Mouse (Mus musculus) testis, adult 2 months (tissue): ENCODE data around the gene Hist1h2ap. TPM values are rescaled to one million over a fixed set of nuclear protein-coding genes. Genes with fewer than 3 reads are reported as not detected.
"Not testable (repeated sequence)": the region's sequence is repeated elsewhere in the genome, so short reads cannot be mapped to it uniquely, and the experiment has no call there.

Experiments
- H3K27ac ChIP-seq: fragments of 200-500 bp; 2 replicates; pipeline ENCODE4 v1.5.1; 2012; ENCODE audit warnings: low read depth, low read length; ENCODE audit not compliant: control insufficient read depth, insufficient read depth
- H3K27me3 ChIP-seq: fragments of 200-500 bp; 2 replicates; pipeline ENCODE4 v1.6.1; 2012; ENCODE audit warnings: mild to moderate bottlenecking, low read length, moderate library complexity; ENCODE audit not compliant: control insufficient read depth, insufficient read depth
- H3K36me3 ChIP-seq: fragments of 200-500 bp; 2 replicates; pipeline ENCODE4 v1.6.1; 2012; ENCODE audit warnings: mild to moderate bottlenecking, low read length; ENCODE audit not compliant: control insufficient read depth, insufficient read depth
- H3K4me1 ChIP-seq: fragments of 200-500 bp; 2 replicates; pipeline ENCODE4 v1.6.1; 2012; ENCODE audit warnings: low read length; ENCODE audit not compliant: control insufficient read depth, insufficient read depth
- H3K4me3 ChIP-seq: fragments of 200-500 bp; 2 replicates; pipeline ENCODE4 v1.5.1; 2012; ENCODE audit warnings: low read depth, mild to moderate bottlenecking, low read length, moderate library complexity, mixed read lengths; ENCODE audit not compliant: control insufficient read depth
- CTCF ChIP-seq: fragments of 200-500 bp; IDR thresholded peaks from 2 replicates; pipeline ENCODE4 v1.5.1; 2012; ENCODE audit warnings: low read depth, mild to moderate bottlenecking, inconsistent platforms, low read length, moderate library complexity; ENCODE audit not compliant: control insufficient read depth, insufficient read depth, insufficient replicate concordance
- POLR2A ChIP-seq: fragments of 200-500 bp; IDR thresholded peaks from 2 replicates; pipeline ENCODE4 v1.6.1; 2012; ENCODE audit warnings: low read depth, mild to moderate bottlenecking, inconsistent platforms, low read length, moderate library complexity; ENCODE audit not compliant: control insufficient read depth
- polyA plus RNA-seq: library from polyadenylated mRNA; depleted of rRNA; stranded (reverse); fragments of >200 nt; gene quantifications from 2 replicates; pipeline ENCODE4 v1.2.3, GENCODE M21; 2012

Gene Hist1h2ap
- polyA plus RNA-seq, 1 experiment, result 7.4 TPM

DNA sequence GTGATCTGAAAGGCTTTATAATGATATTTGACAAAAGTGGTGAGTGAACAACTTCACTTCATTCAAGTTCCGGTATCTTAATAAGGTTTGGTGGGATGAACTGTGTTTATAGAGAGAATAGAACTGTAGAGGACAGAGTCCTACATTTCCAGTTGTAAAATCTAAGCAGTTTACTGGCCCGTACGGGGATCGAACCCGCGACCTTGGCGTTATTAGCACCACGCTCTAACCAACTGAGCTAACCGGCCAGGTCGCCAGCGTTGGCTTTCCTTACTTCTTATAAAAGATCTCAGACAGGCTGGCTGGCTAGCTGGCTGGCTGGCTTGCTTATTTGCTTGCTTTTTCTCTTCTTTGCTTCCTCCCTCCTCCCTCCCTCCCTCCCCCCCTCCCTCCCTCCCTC, 21.8 kb upstream of the Hist1h2ap start:
- no peaks in the 10 kb centered on the region; the same call in 1 of the 2 replicates for H3K4me1 ChIP-seq
- no peak overlapping the region for H3K27ac ChIP-seq
- TF ChIP-seq POLR2A (no peak), CTCF (no peak)
- no peak overlapping the region for H3K4me3 ChIP-seq
- H3K36me3 ChIP-seq, result no peaks in the 10 kb centered on the region
- H3K27me3 ChIP-seq, result no peaks in the 10 kb centered on the region

DNA sequence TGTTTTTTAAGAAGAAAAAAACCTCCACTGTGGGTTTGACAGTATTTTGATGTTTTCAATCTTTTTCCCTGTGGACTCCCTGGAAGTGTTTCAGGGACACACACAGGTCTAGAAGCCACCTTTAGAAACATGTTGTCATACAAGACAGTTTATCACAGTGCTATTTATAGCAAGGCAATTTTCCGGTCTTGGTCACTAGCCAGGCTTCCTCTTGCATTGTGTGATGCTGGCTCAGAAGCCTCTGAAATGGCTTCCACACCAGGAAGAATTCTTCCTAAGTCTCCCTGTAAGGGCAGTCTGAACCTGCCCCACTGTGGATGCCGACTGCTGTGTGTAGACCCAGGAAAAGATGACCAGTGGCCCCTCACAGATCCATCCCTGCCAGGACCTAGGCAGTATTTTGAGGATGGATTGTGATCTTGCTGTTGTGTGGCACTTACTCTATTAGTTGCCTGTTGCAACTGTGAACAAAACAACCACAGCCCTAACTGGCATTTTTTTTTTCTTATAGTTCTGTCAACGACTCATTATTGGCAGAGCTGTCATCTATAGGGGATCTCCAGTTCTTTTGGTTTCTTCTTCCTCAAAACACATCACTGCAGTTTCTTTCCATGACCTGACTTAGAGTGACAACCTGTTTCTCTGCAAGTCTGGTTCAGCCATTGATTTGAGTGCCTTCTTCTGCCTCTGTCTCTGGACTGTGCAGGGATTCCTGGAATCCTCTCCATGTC, 19.1 kb upstream of the Hist1h2ap start:
- Histone ChIP-seq H3K27ac (no peak overlapping the region), H3K4me3 (no peak overlapping the region), H3K27me3 (no peaks in the 10 kb centered on the region), H3K36me3 (no peaks in the 10 kb centered on the region), H3K4me1 (no peaks in the 10 kb centered on the region; the same call in 1 of the 2 replicates)
- TF ChIP-seq POLR2A, result no peak
- TF ChIP-seq CTCF, result no peak

DNA sequence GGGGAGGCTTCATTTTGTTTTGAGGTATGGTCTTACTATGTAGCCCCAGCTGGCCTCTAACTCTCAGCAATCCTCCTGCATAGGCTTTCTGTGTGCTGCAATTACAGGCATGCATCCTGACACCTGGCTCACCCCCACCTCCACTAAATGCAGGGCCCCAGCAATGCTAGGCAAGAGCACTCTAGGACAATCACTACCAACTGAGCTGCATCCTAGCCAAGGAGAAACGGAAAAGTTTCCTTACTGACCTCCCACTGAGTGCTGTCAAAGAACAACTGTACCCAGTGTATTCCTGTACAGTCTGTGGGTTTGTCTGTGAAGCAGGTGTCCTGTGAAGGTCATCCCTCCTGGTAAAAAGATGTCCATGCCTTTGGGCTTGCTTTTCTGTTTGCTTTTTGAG, 17.4 kb upstream of the Hist1h2ap start:
- not testable (repeated sequence) for H3K4me3 ChIP-seq, H3K36me3 ChIP-seq, H3K4me1 ChIP-seq, H3K27me3 ChIP-seq, H3K27ac ChIP-seq

DNA sequence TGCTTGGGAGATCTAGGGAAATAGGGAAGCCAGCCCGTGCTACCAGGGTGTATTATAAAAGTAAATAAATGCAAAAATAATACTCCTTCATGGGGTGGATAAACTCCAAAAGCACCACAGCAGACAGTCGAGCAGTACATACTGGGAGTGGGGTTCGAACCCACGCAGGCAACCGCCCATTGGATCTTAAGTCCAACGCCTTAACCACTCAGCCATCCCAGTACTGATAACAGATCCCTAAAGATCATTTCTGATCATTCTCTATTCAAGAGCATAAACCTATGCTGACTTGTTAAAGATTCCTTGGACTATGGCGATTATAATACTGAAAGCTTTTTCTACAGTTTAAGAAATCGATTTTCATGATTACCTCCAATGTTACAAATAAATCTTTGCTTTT, 14.6 kb upstream of the Hist1h2ap start:
- Histone ChIP-seq H3K36me3 (no peaks in the 10 kb centered on the region), H3K27ac (no peak overlapping the region), H3K27me3 (no peaks in the 10 kb centered on the region), H3K4me1 (no peaks in the 10 kb centered on the region), H3K4me3 (no peak overlapping the region)
- TF ChIP-seq CTCF, result no peak
- no peak for TF ChIP-seq POLR2A

DNA sequence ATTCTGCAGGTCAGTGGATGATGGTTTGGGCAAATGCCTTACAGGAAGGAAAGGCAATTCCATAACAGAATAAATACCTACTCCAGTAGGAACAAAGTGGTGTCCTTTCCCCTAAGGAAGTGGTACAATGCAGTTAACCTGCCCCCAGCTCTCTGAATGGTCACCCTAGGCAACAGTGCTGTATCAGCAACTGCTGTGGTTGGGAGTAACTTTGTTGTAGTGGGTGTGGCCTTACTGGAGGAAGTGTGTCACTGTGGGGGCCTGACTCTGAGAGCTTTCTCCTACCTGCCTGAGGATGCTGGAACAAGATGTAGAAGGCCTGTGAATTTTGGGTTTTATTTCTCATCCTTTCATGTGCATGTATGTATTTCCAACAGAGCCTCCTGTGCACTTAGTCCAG, 13.0 kb upstream of the Hist1h2ap start:
- not testable (repeated sequence) for H3K4me3 ChIP-seq, H3K27ac ChIP-seq, H3K4me1 ChIP-seq, H3K27me3 ChIP-seq, H3K36me3 ChIP-seq

DNA sequence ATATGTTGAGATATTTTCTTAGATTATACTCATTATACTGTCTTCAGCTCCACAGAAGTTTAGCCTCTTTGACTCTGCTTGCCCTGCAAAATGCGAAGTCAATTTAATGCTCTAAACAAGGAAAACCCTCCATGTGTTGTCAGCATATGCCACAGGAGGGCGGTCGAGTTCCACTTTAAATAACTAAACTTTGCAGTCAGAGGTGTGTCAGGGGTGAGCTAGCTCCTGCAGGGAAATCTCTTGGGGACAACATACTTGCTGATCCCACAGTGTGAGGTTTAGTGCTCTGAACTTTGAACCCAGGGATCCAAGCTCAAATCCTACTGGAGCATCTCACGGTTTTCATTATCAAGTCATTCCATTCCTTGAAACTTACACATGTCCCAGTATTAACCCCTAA, 7.2 kb upstream of the Hist1h2ap start:
- H3K4me3 ChIP-seq, H3K36me3 ChIP-seq, H3K27ac ChIP-seq, H3K27me3 ChIP-seq, H3K4me1 ChIP-seq: not testable (repeated sequence)

DNA sequence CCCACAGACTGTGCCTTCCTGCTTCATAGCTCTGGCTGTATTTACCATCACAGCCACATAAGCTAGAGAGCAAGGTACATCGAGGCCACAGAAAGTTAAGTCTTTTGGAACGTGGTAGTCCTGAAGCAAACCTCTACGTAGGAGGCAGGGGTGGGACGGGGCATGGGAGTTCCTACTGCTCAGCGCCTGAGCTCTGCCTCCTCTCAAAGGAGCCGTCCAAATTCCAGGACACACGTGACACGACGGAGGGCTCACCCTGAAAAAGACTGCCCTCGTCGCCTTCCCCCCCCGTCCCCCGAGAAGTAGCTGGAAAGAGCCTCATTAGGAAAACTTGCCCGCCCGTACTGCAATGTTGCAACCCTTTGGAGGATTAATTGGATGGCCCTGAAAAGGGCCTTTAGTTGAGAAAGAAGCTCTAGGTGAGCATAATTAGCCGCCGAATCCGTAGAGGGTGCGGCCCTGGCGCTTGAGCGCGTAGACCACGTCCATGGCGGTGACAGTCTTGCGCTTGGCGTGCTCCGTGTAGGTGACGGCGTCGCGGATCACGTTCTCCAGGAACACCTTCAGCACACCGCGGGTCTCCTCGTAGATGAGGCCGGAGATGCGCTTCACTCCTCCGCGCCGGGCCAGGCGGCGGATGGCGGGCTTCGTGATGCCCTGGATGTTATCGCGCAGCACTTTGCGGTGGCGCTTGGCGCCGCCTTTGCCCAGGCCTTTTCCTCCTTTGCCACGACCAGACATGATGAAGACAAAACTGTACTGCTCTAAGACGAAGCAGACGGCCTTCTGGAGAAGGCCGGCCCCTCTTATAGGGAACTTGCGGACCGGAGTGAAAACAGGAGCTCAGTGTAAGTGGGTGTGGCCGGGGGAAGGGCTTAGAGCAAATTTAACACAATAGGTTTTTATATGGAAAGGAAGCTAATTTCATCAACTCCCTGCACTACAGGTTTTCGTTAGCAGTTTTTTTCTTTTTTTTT, 1.6 kb downstream of the Hist1h2ap start, which contains the start of gene Hist1h4n:
Gene Hist1h4n (minus strand): TSS at position 779 of the 977 bp plus-strand sequence.
- not testable (repeated sequence) for H3K4me3 ChIP-seq, H3K27ac ChIP-seq, H3K27me3 ChIP-seq, H3K36me3 ChIP-seq, H3K4me1 ChIP-seq
